Mouse (Mus musculus) MN1 (cell line): ENCODE results near the gene Galr3.
A peak's percentile ranks its signal among the peaks of the same experiment; 100 is the strongest.

Source experiments
- DNase-seq: peaks from one replicate; pipeline ENCODE4 v3.0.0-alpha.2; 2016; ENCODE audit warnings: low spot score

Galr3 gene

GRCm38 (mm10) chr15:79057850-79058249 lies 16.2 kb downstream of the Galr3 start:
- no peak for DNase-seq

- DNase-seq = peak; percentile 71
Measured at GRCm38 (mm10) chr15:79060887-79061565, 19.3 kb downstream of the Galr3 start.

- DNase-seq = peak; percentile 100
Measured at GRCm38 (mm10) chr15:79062376-79063159, 20.9 kb downstream of the Galr3 start, which contains the start of gene Ankrd54. Ankrd54 (minus strand) TSS chr15:79062893.

GRCm38 (mm10) chr15:79063160-79063740 lies 21.6 kb downstream of the Galr3 start:
- no peak for DNase-seq

DNA sequence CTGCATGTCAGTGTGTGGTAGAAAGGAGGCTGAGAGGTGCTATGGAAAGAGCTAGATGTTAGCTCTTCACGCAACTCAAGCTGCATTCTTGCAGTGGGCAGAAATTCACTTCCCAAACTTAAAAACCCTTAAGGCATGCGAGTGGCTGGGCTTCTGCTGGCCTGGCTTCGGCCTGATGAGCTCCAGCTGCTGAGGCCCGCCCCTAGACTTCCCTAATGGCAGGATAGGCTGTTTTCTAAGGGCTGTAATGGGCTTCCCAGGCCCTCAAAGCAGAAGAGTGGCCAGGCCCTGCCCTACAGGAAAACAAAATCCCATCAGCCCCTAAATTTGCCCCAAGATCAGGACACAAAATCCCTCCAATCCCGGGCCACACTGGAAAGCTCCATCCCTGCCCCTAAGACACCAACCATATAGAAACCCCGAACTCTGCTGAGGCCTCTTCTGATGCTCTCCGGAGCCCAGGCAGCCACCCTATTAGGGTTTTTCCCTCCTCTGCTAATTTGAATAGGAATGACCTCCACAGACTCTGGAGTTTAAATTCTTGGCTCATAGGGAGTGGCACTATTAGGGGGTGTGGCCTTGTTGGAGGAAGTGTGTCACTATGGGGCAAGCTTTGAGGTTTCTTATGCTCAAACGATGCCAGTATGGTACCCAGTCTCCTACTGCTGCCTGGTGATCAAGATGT lies 23.5 kb downstream of the Galr3 start:
- peak; percentile 33 for DNase-seq

DNA sequence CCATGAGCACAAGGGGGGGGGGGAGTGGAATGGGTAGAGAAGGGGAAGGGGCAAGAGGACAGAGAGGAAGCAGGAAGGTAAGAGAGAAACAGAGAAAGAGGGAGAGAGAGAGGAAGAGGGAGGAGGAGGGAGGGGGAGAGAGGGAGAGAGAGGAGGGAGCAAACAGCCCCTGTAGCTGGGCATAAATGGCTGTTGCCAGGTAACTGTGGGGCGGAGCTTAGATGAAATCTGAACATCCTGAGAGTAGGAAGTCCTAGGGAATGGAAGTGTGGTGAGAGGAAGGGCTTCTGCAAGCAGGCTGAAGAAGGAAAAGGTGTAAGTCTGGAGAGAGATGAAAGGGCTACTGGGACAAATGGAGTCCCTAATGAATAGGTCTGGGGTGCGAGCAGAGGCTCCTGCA lies 24.6 kb downstream of the Galr3 start:
- DNase-seq = peak; percentile 73

GRCm38 (mm10) chr15:79067631-79068030 lies 25.9 kb downstream of the Galr3 start:
- DNase-seq = no peak

DNA sequence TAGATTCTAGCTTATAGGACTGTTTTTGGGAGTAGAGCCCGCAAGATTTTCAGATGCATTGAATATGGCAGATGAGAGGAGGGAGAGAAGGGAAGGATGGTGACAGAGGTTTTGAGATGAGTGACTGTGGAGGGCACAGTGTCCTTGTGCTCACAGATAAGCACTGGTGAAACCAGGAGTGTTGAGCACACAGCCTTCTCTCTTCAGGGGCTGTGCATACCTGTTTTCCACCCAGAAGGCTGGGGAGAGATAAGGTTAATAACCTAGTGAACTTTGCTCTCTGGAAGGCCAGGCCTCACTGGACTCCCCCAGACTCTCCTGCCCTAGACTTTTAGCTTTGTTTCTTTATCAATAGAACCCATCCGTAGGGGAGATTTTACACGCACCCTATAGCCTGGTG lies 26.7 kb downstream of the Galr3 start:
- DNase-seq = no peak

- DNase-seq = peak; percentile 72
Measured at GRCm38 (mm10) chr15:79071117-79072039, 29.7 kb downstream of the Galr3 start.

- DNase-seq = no peak
Measured at GRCm38 (mm10) chr15:79073752-79074151, 32.1 kb downstream of the Galr3 start.

DNA sequence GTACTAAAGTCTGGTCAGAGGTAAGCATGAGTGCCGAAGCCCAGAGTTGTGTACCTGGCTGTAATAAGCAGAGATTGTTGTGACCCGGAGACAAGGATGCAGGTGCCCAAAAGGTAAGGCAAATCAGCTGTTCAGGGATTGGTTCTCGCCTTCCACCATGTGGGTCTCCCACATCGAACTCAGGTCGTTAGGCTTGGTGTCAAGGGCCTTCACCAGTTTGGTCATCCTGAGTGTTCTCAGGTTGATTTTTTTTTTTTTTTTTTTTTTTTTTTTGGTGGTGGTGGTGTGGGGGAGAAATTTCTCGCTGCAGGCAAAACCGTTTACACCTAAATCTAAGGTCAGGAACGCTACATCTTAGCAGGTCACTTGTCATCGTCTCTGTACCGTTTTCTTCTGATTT lies 32.8 kb downstream of the Galr3 start:
- no peak for DNase-seq

DNA sequence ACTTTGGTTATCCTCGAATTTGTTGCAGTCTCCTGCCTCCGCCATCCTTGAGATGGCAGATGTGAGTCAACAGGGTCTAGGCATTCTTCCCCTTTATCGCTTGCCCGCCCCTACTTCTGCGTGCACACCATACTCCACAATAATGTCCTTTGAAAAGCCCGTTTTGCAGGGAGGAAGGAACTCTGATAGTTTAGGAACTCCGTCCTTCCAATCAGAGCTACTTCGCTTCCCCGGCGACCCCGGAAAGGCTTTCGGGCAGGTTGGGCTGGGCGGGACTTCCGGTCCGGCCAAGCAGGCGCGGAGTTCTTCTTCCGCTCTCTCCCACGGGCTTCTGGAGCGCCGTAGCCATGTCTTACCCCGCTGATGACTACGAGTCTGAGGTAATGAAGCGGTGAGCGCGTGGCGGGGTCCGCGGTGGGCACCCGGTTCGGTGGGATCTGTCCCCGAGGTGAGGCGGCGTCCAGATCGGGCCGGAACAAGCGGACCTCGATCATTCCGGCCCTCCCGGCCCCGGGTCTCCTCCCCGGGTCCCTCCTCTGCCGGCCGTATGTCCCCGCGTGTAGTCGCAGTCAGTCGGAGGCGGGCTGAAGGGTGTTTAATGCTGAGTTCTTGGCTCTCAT lies 33.3 kb downstream of the Galr3 start, which contains the start of gene Eif3l:
Gene Eif3l, plus strand, starts transcription at position 267 of the 620 bp plus-strand sequence.
- peak; percentile 93 for DNase-seq

DNA sequence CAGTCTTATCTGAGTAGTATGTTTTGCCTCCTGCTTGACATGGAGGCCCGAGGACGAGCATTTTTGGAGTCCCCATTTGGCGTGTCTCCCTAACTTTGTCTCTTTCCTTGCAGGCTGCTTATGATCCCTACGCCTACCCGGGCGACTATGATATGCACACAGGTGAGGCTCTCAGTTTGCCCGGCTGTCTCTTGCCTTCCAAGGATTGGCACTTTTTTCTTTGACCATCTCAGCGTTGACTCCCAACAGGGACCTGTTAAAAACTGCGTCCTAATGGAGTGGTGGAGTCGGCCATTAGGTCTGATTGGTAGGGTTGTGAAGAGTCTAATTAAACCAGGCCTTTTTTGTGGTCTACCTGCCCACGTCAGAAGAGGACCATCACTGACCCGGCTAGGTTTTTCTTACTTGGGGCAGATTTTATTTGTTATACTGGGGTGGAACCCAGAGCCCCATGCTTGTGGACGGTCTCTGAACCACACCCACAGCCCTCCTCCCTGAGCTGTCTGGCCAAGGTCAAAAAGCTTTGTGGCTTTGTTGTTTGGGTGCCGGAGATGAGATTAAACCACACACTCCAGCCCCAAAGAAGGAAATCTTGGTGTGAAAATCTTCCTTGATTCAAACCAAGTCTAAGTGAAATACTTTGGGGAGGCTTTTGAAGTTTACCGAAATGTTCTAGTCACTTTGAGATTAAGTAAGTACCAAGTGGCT lies 34.1 kb downstream of the Galr3 start:
- no peak for DNase-seq

DNA sequence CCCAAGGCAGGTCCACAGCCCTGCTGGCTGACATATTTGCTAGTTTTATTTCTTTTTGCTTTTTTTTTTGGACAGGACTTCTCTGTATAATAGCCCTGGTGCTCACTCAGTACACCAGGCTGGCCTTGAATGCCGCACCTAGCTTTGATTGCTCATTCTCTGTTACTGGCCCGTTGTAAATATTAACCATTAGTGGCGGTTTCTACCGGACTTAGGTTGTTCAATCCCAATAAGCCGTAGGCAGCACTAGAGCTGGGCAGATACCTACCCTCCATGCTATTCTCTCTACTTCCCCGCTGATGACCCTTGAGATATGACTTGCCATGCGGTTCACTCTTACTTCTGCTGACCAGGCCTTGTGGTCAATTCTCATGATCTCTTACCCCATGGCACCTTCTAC lies 37.9 kb downstream of the Galr3 start:
- no peak for DNase-seq

- peak; percentile 67 for DNase-seq
Measured at GRCm38 (mm10) chr15:79092284-79092683, 50.6 kb downstream of the Galr3 start.
